Mouse (Mus musculus) hindbrain, embryonic 11.5 days (tissue): ENCODE measurements around the gene Dop1b. TPM values are rescaled to one million over a fixed set of nuclear protein-coding genes. Genes with fewer than 3 reads are reported as not detected.
"Not testable (repeated sequence)": the region's sequence is repeated elsewhere in the genome, so short reads cannot be mapped to it uniquely, and the experiment has no call there.

Source experiments
- ATAC-seq: fragments of 200-750 bp; cut with Nextera tagmentation; 2 replicates; pipeline ENCODE4 v1.8.0; 2017; ENCODE audit warnings: mild to moderate bottlenecking, moderate TSS enrichment, moderate library complexity; ENCODE audit not compliant: low FRiP score
- DNase-seq: peaks from one replicate; pipeline ENCODE4 v3.0.0-alpha.2; 2015; ENCODE audit warnings: low spot score
- H3K27ac ChIP-seq: fragments of 300-500 bp; sonication (generic); 2 replicates; pipeline ENCODE4 v1.5.1; 2014; ENCODE audit warnings: mild to moderate bottlenecking, low read depth, low read length
- H3K27me3 ChIP-seq: fragments of 300-500 bp; sonication (generic); 2 replicates; pipeline ENCODE4 v1.6.1; 2014; ENCODE audit warnings: mild to moderate bottlenecking, low read length, moderate library complexity, mixed read lengths; ENCODE audit not compliant: control insufficient read depth, insufficient read depth
- H3K36me3 ChIP-seq: fragments of 300-500 bp; sonication (generic); 2 replicates; pipeline ENCODE4 v1.6.1; 2014; ENCODE audit warnings: mild to moderate bottlenecking, low read length, moderate library complexity, mixed read lengths; ENCODE audit not compliant: control insufficient read depth, insufficient read depth
- H3K4me1 ChIP-seq: fragments of 300-500 bp; sonication (generic); replicated peaks from 2 replicates; pipeline ENCODE4 v1.6.1; 2014; ENCODE audit warnings: low read length, mixed read lengths; ENCODE audit not compliant: control insufficient read depth, insufficient read depth
- H3K4me2 ChIP-seq: fragments of 300-500 bp; sonication (generic); replicated peaks from 2 replicates; pipeline ENCODE4 v1.6.1; 2014; ENCODE audit warnings: mild to moderate bottlenecking, low read depth, low read length
- H3K4me3 ChIP-seq: fragments of 300-500 bp; sonication (generic); 2 replicates; pipeline ENCODE4 v1.5.1; 2014; ENCODE audit warnings: low read depth, low read length
- H3K9ac ChIP-seq: fragments of 300-500 bp; sonication (generic); 2 replicates; pipeline ENCODE4 v1.6.1; 2014; ENCODE audit warnings: low read depth, low read length
- H3K9me3 ChIP-seq: fragments of 300-500 bp; sonication (generic); 2 replicates; pipeline ENCODE4 v1.6.1; 2016; ENCODE audit warnings: low read length; ENCODE audit not compliant: control insufficient read depth
- WGBS: fragments of 180-500 bp; shearing (Covaris S2); extraction: QIAGEN DNeasy Blood & Tissue Kit; methylation state at CpG from one replicate; pipeline ENCODE4 v1.1.7; 2014; 5-methylcytosine and 5-hydroxymethylcytosine counted together
- polyA plus RNA-seq: library from polyadenylated mRNA; unstranded; fragments of >200 nt; fragmentation: Nextera tagmentation; extraction: Ambion mirVana; gene quantifications from 2 replicates; pipeline ENCODE4 v1.2.1, GENCODE M21; 2014

Dop1b gene
- polyA plus RNA-seq, 1 experiment from 2014 or later: 19.6 TPM

- Histone ChIP-seq H3K4me2 (no peak overlapping the region), H3K27me3 (no peaks in the 10 kb centered on the region), H3K9me3 (no peaks in the 10 kb centered on the region), H3K36me3 (no peaks in the 10 kb centered on the region), H3K27ac (no peak overlapping the region), H3K4me3 (no peak overlapping the region), H3K4me1 (0 out of 2 replicates have a peak, but pooled peaks cover 2% of the 10 kb centered on the region), H3K9ac (no peak overlapping the region)
- DNase-seq: no peak
- no peak for ATAC-seq
- 100% methylated on average over 1 of the region's 1 CpGs for WGBS
Measured at GRCm38 (mm10) chr16:93820040-93820439, 108.3 kb downstream of the Dop1b start.

DNA sequence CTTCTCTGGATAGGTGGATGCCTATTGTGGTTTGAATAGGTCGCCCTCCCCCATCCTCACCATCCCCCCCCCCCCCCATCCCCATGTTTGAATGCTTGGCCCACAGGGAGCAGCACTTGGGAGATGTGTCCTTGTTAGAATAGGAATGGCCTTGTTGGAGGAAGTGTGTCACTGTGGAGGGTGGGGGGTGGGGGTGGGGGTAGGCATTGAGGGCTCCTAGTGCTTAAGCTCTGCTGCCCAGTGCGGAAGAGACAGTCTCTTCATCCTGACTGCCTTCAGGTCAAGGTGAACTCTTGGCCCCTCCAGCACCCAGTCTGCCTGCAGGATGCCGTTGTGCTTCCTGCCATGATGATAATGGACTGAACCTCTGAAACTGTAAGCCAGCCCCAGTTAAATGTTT, 110.0 kb downstream of the Dop1b start:
- 0 out of 2 replicates have a peak, but pooled peaks cover 2% of the 10 kb centered on the region for H3K4me1 ChIP-seq
- no peaks in the 10 kb centered on the region for H3K9me3 ChIP-seq
- H3K4me3 ChIP-seq: no peak overlapping the region
- no peak overlapping the region for H3K9ac ChIP-seq
- no peaks in the 10 kb centered on the region for H3K27me3 ChIP-seq
- 87% methylated on average over 3 of the region's 3 CpGs for WGBS
- no peak overlapping the region for H3K27ac ChIP-seq
- no peak overlapping the region for H3K4me2 ChIP-seq
- DNase-seq (no peak), ATAC-seq (no peak)
- H3K36me3 ChIP-seq: no peaks in the 10 kb centered on the region

DNA sequence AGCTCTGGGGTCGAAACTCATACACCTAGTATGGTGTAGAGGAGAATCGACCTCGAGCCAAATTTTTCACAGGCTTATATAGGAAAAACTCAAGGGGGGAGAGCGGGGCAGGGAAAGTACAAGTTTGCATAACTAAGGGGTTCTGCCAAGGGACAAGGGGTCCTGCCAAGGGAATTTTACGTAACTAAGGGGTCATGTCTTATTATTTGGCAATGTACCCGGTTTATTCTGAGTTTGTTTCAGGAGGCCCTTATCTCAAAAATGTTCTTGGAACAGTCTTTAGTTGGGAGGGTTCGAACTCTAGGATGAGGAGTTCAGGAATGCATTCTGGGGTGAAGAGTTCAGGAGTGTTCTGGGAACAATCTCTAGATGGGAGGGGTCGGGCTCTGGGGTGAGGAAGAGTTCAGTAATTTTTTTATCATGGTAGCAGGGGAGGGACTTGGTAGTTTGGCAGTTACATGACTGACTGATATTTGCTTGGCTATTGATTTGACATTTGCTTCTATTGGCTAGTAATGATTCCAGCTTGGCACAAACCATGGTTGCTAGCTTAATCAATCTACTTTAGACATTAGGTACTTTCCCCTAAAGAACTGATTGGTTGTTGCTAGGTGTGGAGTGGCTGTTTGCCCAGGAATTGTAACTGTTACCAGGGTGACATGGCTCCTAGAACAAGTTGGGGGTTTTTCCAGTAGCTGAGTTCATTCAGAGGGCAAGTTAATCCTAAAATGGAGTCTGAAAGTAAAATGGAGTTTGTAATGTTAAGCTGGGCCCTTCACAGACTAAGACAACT, 110.9 kb downstream of the Dop1b start:
- not testable (repeated sequence) for H3K9me3 ChIP-seq, H3K27ac ChIP-seq, H3K9ac ChIP-seq, H3K36me3 ChIP-seq, DNase-seq, H3K4me3 ChIP-seq, H3K27me3 ChIP-seq, ATAC-seq, H3K4me1 ChIP-seq, H3K4me2 ChIP-seq
- 86% methylated on average over 4 of the region's 8 CpGs for WGBS

DNA sequence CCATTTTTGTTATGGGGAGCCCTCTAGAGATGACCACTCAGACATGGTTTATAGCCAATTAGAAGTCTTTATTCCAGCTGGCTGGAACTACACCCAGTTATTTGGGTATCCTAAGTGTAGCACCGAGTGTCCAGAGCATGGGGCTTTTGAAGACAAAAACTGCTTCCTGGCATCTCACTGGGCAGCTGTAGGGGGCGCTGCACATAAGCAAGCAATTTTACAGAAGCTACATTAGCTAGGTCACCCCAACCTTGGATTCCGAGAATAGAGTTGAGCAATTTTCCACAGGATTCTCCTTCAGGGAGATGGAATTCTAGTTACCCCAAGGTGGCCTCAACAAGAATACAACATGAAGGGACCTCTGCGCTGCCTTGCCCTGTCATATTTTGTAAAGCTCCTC, 113.1 kb downstream of the Dop1b start:
- Histone ChIP-seq H3K4me2 (no peak overlapping the region), H3K27me3 (no peaks in the 10 kb centered on the region), H3K9ac (no peak overlapping the region), H3K36me3 (no peaks in the 10 kb centered on the region), H3K4me1 (no peaks in the 10 kb centered on the region), H3K9me3 (no peaks in the 10 kb centered on the region), H3K27ac (no peak overlapping the region), H3K4me3 (no peak overlapping the region)
- 84% methylated on average over 4 of the region's 4 CpGs for WGBS
- ATAC-seq (no peak), DNase-seq (no peak)

DNA sequence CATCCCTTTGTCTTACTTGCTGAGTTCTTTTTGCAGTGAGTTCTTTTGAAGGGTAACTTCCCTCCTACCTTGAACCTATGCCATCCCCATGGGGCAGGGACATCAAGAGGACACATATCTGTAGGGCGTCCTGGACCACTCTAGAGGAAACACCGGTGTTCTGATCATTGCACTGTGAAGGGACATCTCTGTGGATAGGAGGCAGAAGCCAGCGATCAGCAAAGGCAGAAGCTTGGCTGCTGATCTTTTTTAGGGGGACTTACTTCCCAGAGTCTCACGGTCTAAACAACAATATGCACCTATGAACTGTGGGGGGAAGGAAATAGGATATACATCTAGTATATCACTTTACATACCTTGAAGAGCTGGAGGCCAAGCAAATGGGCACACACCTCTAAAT, 113.8 kb downstream of the Dop1b start:
- WGBS: 86% methylated on average over 4 of the region's 4 CpGs
- Histone ChIP-seq H3K27me3 (no peaks in the 10 kb centered on the region), H3K4me1 (no peaks in the 10 kb centered on the region), H3K27ac (no peak overlapping the region), H3K9ac (no peak overlapping the region), H3K4me3 (no peak overlapping the region), H3K9me3 (no peaks in the 10 kb centered on the region), H3K36me3 (no peaks in the 10 kb centered on the region), H3K4me2 (no peak overlapping the region)
- ATAC-seq: no peak
- no peak for DNase-seq

GRCm38 (mm10) chr16:93826054-93826453, 114.3 kb downstream of the Dop1b start:
- H3K36me3 ChIP-seq: no peaks in the 10 kb centered on the region
- no peaks in the 10 kb centered on the region for H3K27me3 ChIP-seq
- H3K9ac ChIP-seq: no peak overlapping the region
- no peak for DNase-seq
- ATAC-seq: no peak
- WGBS: 54% methylated on average over 11 of the region's 11 CpGs
- no peak overlapping the region for H3K4me2 ChIP-seq
- H3K4me3 ChIP-seq: no peak overlapping the region
- no peaks in the 10 kb centered on the region for H3K9me3 ChIP-seq
- H3K4me1 ChIP-seq: no peaks in the 10 kb centered on the region
- no peak overlapping the region for H3K27ac ChIP-seq

- not testable (repeated sequence) for H3K4me2 ChIP-seq, H3K27me3 ChIP-seq, H3K9ac ChIP-seq, DNase-seq, ATAC-seq, H3K4me1 ChIP-seq, H3K36me3 ChIP-seq, H3K4me3 ChIP-seq, H3K9me3 ChIP-seq, H3K27ac ChIP-seq
- 45% methylated on average over 4 of the region's 5 CpGs for WGBS
Measured at GRCm38 (mm10) chr16:93826478-93826877, 114.8 kb downstream of the Dop1b start.

- 87% methylated on average over 6 of the region's 6 CpGs for WGBS
- Histone ChIP-seq H3K27ac (no peak overlapping the region), H3K4me2 (no peak overlapping the region), H3K9me3 (no peaks in the 10 kb centered on the region), H3K9ac (no peak overlapping the region), H3K27me3 (no peaks in the 10 kb centered on the region), H3K36me3 (no peaks in the 10 kb centered on the region), H3K4me1 (no peaks in the 10 kb centered on the region), H3K4me3 (no peak overlapping the region)
- DNase-seq (no peak), ATAC-seq (no peak)
Measured at GRCm38 (mm10) chr16:93826909-93827308, 115.2 kb downstream of the Dop1b start.

GRCm38 (mm10) chr16:93829526-93829925, 117.8 kb downstream of the Dop1b start:
- H3K27me3 ChIP-seq: no peaks in the 10 kb centered on the region
- H3K9me3 ChIP-seq: no peaks in the 10 kb centered on the region
- no peak overlapping the region for H3K27ac ChIP-seq
- no peak overlapping the region for H3K4me2 ChIP-seq
- ATAC-seq (no peak), DNase-seq (no peak)
- H3K4me1 ChIP-seq: no peaks in the 10 kb centered on the region
- H3K9ac ChIP-seq: no peak overlapping the region
- no peaks in the 10 kb centered on the region for H3K36me3 ChIP-seq
- WGBS: 95% methylated on average over 15 of the region's 15 CpGs
- no peak overlapping the region for H3K4me3 ChIP-seq
